Mouse (Mus musculus): ENCODE results near the gene Uvrag. TPM values are rescaled to one million over a fixed set of nuclear protein-coding genes. Genes with fewer than 3 reads are reported as not detected.

The Uvrag gene
- polyA plus RNA-seq, 1 experiment from 2014 or later, result 18.3 TPM

GRCm38 (mm10) chr7:98861002-98861401, 279.9 kb downstream of the Uvrag start:
- H3K4me1 ChIP-seq (replicated peaks; ENCODE audit: control insufficient read depth, insufficient read depth, low read length), result 0 out of 2 replicates have a peak, but pooled peaks cover 4% of the 10 kb centered on the region
- no peak for ATAC-seq
- H3K9ac ChIP-seq (replicated peaks; ENCODE audit: low read depth, low read length), result no peak overlapping the region
- no peaks in the 10 kb centered on the region for H3K9me3 ChIP-seq (ENCODE audit: control insufficient read depth, low read length)
- 77% methylated on average over 2 of the region's 2 CpGs for WGBS
- H3K4me3 ChIP-seq (replicated peaks; ENCODE audit: low read length), result no peak overlapping the region
- no peaks in the 10 kb centered on the region for H3K27me3 ChIP-seq (replicated peaks; ENCODE audit: control insufficient read depth, insufficient read depth, low read length)
- H3K4me2 ChIP-seq (ENCODE audit: low read length), result no peak overlapping the region
- H3K36me3 ChIP-seq (ENCODE audit: control insufficient read depth, insufficient read depth), result no peaks in the 10 kb centered on the region
- H3K27ac ChIP-seq (ENCODE audit: low read length), result no peak overlapping the region

DNA sequence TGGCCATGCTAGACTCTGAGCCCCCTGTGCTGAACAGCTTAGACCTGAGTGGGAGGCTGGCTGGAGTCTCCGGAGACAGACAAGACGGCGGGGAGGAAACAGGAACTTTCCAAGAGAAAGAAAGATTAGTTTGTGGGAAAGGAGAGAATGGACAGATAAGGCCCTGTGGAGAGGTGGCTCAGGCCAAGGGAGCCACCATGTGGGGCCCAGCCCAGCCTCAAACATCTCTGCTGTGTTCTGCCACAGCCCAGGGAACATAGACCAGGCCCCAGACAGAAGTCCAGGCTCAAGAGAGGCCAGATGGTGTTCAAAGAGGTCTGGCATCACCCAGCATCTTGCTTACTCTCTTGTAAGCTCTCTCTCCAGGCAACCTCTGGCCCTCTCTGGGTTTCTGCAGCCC, 283.8 kb downstream of the Uvrag start:
- no peak for ATAC-seq
- Histone ChIP-seq H3K4me2 (ENCODE audit: low read length) (no peak overlapping the region), H3K36me3 (ENCODE audit: control insufficient read depth, insufficient read depth) (no peaks in the 10 kb centered on the region), H3K4me1 (replicated peaks; ENCODE audit: control insufficient read depth, insufficient read depth, low read length) (no peaks in the 10 kb centered on the region), H3K4me3 (replicated peaks; ENCODE audit: low read length) (no peak overlapping the region), H3K27ac (ENCODE audit: low read length) (no peak overlapping the region), H3K27me3 (replicated peaks; ENCODE audit: control insufficient read depth, insufficient read depth, low read length) (no peaks in the 10 kb centered on the region), H3K9ac (replicated peaks; ENCODE audit: low read depth, low read length) (no peak overlapping the region), H3K9me3 (ENCODE audit: control insufficient read depth, low read length) (no peaks in the 10 kb centered on the region)
- 61% methylated on average over 3 of the region's 3 CpGs for WGBS

GRCm38 (mm10) chr7:98856128-98856527, 284.8 kb downstream of the Uvrag start:
- Histone ChIP-seq H3K9ac (replicated peaks; ENCODE audit: low read depth, low read length) (no peak overlapping the region), H3K4me2 (ENCODE audit: low read length) (no peak overlapping the region), H3K4me1 (replicated peaks; ENCODE audit: control insufficient read depth, insufficient read depth, low read length) (no peaks in the 10 kb centered on the region), H3K36me3 (ENCODE audit: control insufficient read depth, insufficient read depth) (no peaks in the 10 kb centered on the region), H3K4me3 (replicated peaks; ENCODE audit: low read length) (no peak overlapping the region), H3K9me3 (ENCODE audit: control insufficient read depth, low read length) (no peaks in the 10 kb centered on the region), H3K27me3 (replicated peaks; ENCODE audit: control insufficient read depth, insufficient read depth, low read length) (no peaks in the 10 kb centered on the region), H3K27ac (ENCODE audit: low read length) (no peak overlapping the region)
- WGBS, result 3% methylated on average over 3 of the region's 3 CpGs
- no peak for ATAC-seq

- Histone ChIP-seq H3K27ac (ENCODE audit: low read length) (no peak overlapping the region), H3K36me3 (ENCODE audit: control insufficient read depth, insufficient read depth) (no peaks in the 10 kb centered on the region), H3K9me3 (ENCODE audit: control insufficient read depth, low read length) (no peaks in the 10 kb centered on the region), H3K4me1 (replicated peaks; ENCODE audit: control insufficient read depth, insufficient read depth, low read length) (no peaks in the 10 kb centered on the region), H3K9ac (replicated peaks; ENCODE audit: low read depth, low read length) (no peak overlapping the region), H3K4me2 (ENCODE audit: low read length) (no peak overlapping the region), H3K27me3 (replicated peaks; ENCODE audit: control insufficient read depth, insufficient read depth, low read length) (no peaks in the 10 kb centered on the region), H3K4me3 (replicated peaks; ENCODE audit: low read length) (no peak overlapping the region)
- no peak for ATAC-seq
- 68% methylated on average over 2 of the region's 2 CpGs for WGBS
Measured at GRCm38 (mm10) chr7:98855388-98855787, 285.6 kb downstream of the Uvrag start.

DNA sequence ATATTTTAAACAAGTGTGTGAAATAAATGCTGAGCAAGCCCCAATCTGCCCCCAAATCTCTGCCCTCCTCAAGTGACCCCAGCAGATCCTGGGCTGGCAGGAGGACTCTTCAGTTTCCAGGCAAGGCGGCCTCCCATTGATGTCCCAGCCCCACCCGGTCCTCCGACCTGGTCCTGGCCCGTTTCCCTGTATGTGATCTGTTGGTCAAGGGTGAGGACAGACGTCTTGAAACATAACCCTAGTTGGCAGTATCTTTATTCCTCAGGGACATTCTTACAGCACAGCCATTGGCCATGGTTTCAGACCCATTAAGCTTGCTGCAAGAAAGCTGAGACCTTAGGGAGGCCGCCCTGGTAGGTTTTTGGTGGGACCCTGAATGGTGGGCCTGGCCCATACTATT, 287.1 kb downstream of the Uvrag start:
- WGBS, result 93% methylated on average over 6 of the region's 6 CpGs
- Histone ChIP-seq H3K4me3 (replicated peaks; ENCODE audit: low read length) (no peak overlapping the region), H3K27me3 (replicated peaks; ENCODE audit: control insufficient read depth, insufficient read depth, low read length) (no peaks in the 10 kb centered on the region), H3K4me1 (replicated peaks; ENCODE audit: control insufficient read depth, insufficient read depth, low read length) (no peaks in the 10 kb centered on the region), H3K9me3 (ENCODE audit: control insufficient read depth, low read length) (no peaks in the 10 kb centered on the region), H3K9ac (replicated peaks; ENCODE audit: low read depth, low read length) (no peak overlapping the region), H3K36me3 (ENCODE audit: control insufficient read depth, insufficient read depth) (no peaks in the 10 kb centered on the region), H3K4me2 (ENCODE audit: low read length) (no peak overlapping the region), H3K27ac (ENCODE audit: low read length) (no peak overlapping the region)
- no peak for ATAC-seq

- 85% methylated on average over 18 of the region's 18 CpGs for WGBS
Measured at GRCm38 (mm10) chr7:98852950-98853650, 287.8 kb downstream of the Uvrag start.

GRCm38 (mm10) chr7:98851220-98851619, 289.7 kb downstream of the Uvrag start:
- H3K4me2 ChIP-seq (ENCODE audit: low read length), result no peak overlapping the region
- no peak overlapping the region for H3K9ac ChIP-seq (replicated peaks; ENCODE audit: low read depth, low read length)
- H3K9me3 ChIP-seq (ENCODE audit: control insufficient read depth, low read length), result no peaks in the 10 kb centered on the region
- H3K27me3 ChIP-seq (replicated peaks; ENCODE audit: control insufficient read depth, insufficient read depth, low read length), result no peaks in the 10 kb centered on the region
- H3K27ac ChIP-seq (ENCODE audit: low read length), result no peak overlapping the region
- no peak overlapping the region for H3K4me3 ChIP-seq (replicated peaks; ENCODE audit: low read length)
- ATAC-seq, result no peak
- no peaks in the 10 kb centered on the region for H3K36me3 ChIP-seq (ENCODE audit: control insufficient read depth, insufficient read depth)
- WGBS, result 42% methylated on average over 9 of the region's 9 CpGs
- H3K4me1 ChIP-seq (replicated peaks; ENCODE audit: control insufficient read depth, insufficient read depth, low read length), result no peaks in the 10 kb centered on the region

More at GRCm38 (mm10) chr7:98852950-98853650, 287.8 kb downstream of the Uvrag start:
- H3K27ac ChIP-seq (ENCODE audit: low read length), result no peak overlapping the region
- no peak overlapping the region for H3K9ac ChIP-seq (replicated peaks; ENCODE audit: low read depth, low read length)
- H3K27me3 ChIP-seq (replicated peaks; ENCODE audit: control insufficient read depth, insufficient read depth, low read length), result no peaks in the 10 kb centered on the region
- no peak overlapping the region for H3K4me3 ChIP-seq (replicated peaks; ENCODE audit: low read length)
- no peaks in the 10 kb centered on the region for H3K4me1 ChIP-seq (replicated peaks; ENCODE audit: control insufficient read depth, insufficient read depth, low read length)
- no peaks in the 10 kb centered on the region for H3K36me3 ChIP-seq (ENCODE audit: control insufficient read depth, insufficient read depth)
- ATAC-seq, result no peak
- H3K4me2 ChIP-seq (ENCODE audit: low read length), result no peak overlapping the region
- H3K9me3 ChIP-seq (ENCODE audit: control insufficient read depth, low read length), result no peaks in the 10 kb centered on the region

- Histone ChIP-seq H3K4me2 (ENCODE audit: low read length) (no peak overlapping the region), H3K4me3 (replicated peaks; ENCODE audit: low read length) (no peak overlapping the region), H3K27me3 (replicated peaks; ENCODE audit: control insufficient read depth, insufficient read depth, low read length) (no peaks in the 10 kb centered on the region), H3K4me1 (replicated peaks; ENCODE audit: control insufficient read depth, insufficient read depth, low read length) (no peaks in the 10 kb centered on the region), H3K9me3 (ENCODE audit: control insufficient read depth, low read length) (no peaks in the 10 kb centered on the region), H3K9ac (replicated peaks; ENCODE audit: low read depth, low read length) (no peak overlapping the region), H3K27ac (ENCODE audit: low read length) (no peak overlapping the region), H3K36me3 (ENCODE audit: control insufficient read depth, insufficient read depth) (no peaks in the 10 kb centered on the region)
- 80% methylated on average over 5 of the region's 5 CpGs for WGBS
- no peak for ATAC-seq
Measured at GRCm38 (mm10) chr7:98850388-98850787, 290.6 kb downstream of the Uvrag start.

DNA sequence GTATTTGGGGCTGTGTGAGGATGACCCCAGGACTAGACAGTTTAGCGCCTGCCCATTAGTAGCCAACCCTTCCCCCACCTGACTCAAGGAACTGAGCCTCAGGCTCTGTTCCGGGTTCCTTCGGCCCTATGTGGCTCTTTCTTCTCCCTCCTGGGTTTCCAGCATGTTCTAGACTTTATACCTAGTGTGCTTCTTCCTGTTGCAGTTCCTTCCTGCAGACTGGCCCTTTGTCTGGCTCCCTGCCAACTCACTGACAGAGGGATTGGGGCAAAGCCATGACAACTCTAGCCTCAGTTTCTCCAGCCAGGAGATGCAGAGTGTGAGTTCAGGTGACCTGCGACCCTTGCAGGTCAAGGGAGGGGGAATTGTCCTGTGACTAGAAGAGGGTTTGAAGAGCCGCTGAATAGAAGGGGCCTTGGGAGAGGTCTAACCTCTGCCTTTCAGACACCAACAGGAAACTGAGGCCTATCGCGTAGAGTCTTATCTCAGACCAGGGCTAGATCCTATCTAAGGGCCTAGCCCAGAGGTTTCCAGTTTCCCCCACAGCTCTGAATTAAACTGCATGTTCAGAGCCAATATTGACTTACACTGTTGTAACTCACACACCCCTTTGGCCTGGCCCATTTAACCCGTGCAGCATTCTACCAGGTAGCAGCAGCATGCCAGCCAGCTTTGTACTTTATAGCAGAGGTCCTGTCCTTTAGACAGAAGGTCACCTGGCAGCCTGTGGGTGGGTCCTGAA, 291.9 kb downstream of the Uvrag start:
- H3K4me3 ChIP-seq (replicated peaks; ENCODE audit: low read length), result no peak overlapping the region
- H3K36me3 ChIP-seq (ENCODE audit: control insufficient read depth, insufficient read depth), result no peaks in the 10 kb centered on the region
- H3K27me3 ChIP-seq (replicated peaks; ENCODE audit: control insufficient read depth, insufficient read depth, low read length), result no peaks in the 10 kb centered on the region
- no peak for ATAC-seq
- no peak overlapping the region for H3K27ac ChIP-seq (ENCODE audit: low read length)
- no peak overlapping the region for H3K4me2 ChIP-seq (ENCODE audit: low read length)
- no peak overlapping the region for H3K9ac ChIP-seq (replicated peaks; ENCODE audit: low read depth, low read length)
- H3K4me1 ChIP-seq (replicated peaks; ENCODE audit: control insufficient read depth, insufficient read depth, low read length), result no peaks in the 10 kb centered on the region
- WGBS, result 92% methylated on average over 8 of the region's 8 CpGs
- H3K9me3 ChIP-seq (ENCODE audit: control insufficient read depth, low read length), result no peaks in the 10 kb centered on the region

Data from forebrain, embryonic 16.5 days (tissue).